Comparison of ENCODE assay signal across 29 mouse cellular contexts in the genomic region with DNA sequence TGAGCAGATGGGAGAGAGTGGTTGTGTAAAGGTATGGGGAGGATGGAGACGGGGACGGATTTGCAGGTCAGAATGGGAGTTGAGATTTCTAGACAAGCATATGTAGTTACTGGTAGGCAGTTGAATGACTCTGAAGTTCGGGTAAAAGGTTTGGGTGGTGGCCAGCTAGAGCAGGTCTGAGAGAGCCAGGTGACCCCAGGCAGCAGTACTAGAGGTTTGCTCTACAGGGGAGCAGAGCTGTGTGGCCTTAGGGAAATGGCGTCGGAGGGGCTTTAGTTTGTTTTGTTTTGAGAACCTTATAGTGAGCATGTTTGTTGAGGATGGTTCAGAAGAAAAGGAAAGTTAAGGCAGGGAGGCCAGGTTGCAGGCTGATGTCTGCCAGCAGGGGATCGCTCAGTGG. TPM values are rescaled to one million over a fixed set of nuclear protein-coding genes. Genes with fewer than 3 reads are reported as not detected.
A peak's percentile ranks its signal among the peaks of the same experiment; 100 is the strongest.
DNase-seq lines count a peak whose midpoint lies in the region; ATAC-seq and TF ChIP-seq lines count a peak whose summit lies in the region.
"Had no signal": no experiment of that assay in that cellular context is flagged by ENCODE, and none has a peak within 500 bp of the region (broad histone marks: within the 10 kb centered on the region; RNA-seq: fewer than 3 reads in every experiment).

No protein-coding gene starts in this region.

- no peak for TF ChIP-seq CTCF in intestine, postnatal 0 days (IDR thresholded peaks at IDR 0.05; ENCODE audit: low read depth)

- H3K27ac ChIP-seq in intestine, embryonic 15.5 days, result no peak overlapping the region
- H3K27ac ChIP-seq in intestine, postnatal 0 days (ENCODE audit: low read depth, low read length), result no peak overlapping the region
- H3K27ac ChIP-seq in kidney, embryonic 16.5 days (ENCODE audit: low read length), result no peak overlapping the region
- H3K27ac ChIP-seq in ES-E14 (ENCODE audit: insufficient read depth, low read depth, low read length, poor library complexity, severe bottlenecking), result no peak overlapping the region
- H3K27ac ChIP-seq in limb, embryonic 10.5 days, result no peak overlapping the region
- H3K27ac ChIP-seq: embryonic facial prominence, embryonic 13.5 days; embryonic facial prominence, embryonic 15.5 days; forebrain, embryonic 10.5 days; forebrain, embryonic 12.5 days had no signal

- no peak overlapping the region for H3K4me3 ChIP-seq in intestine, embryonic 15.5 days (replicated peaks)
- H3K4me3 ChIP-seq in intestine, postnatal 0 days (ENCODE audit: low read depth, low read length), result no peak overlapping the region
- H3K4me3 ChIP-seq in kidney, embryonic 16.5 days (ENCODE audit: low read length), result no peak overlapping the region
- H3K4me3 ChIP-seq in ES-E14 (ENCODE audit: insufficient read depth in 1 of 2, low read depth in 1 of 2, low read length in 2 of 2, poor library complexity in 1 of 2, severe bottlenecking in 1 of 2), result no peak overlapping the region
- H3K4me3 ChIP-seq in limb, embryonic 10.5 days, result no peak overlapping the region
- H3K4me3 ChIP-seq: embryonic facial prominence, embryonic 13.5 days; embryonic facial prominence, embryonic 15.5 days; erythroblast, embryonic 14.5 days; forebrain, embryonic 10.5 days; forebrain, embryonic 12.5 days had no signal

- ATAC-seq in intestine, embryonic 15.5 days, result no peak
- ATAC-seq in intestine, postnatal 0 days, result no peak
- no peak for ATAC-seq in kidney, embryonic 16.5 days (ENCODE audit: low FRiP score, low TSS enrichment)
- ATAC-seq: CD4-positive, CD25-positive, alpha-beta regulatory T cell, adult 4 months; forebrain, embryonic 14.5 days; forebrain, embryonic 16.5 days; Patski had no signal

- peaks cover 21% of the 10 kb centered on the region for H3K4me1 ChIP-seq in intestine, embryonic 15.5 days (replicated peaks)
- H3K4me1 ChIP-seq in intestine, postnatal 0 days (replicated peaks; ENCODE audit: control insufficient read depth, insufficient read depth, low read length), result peaks cover under 1% of the 10 kb centered on the region; the same call in 1 of the 2 replicates
- peaks cover 51% of the 10 kb centered on the region for H3K4me1 ChIP-seq in kidney, embryonic 16.5 days (ENCODE audit: insufficient read depth, low read length)
- peaks cover 20 to 45% of the 10 kb centered on the region in 2 experiments for H3K4me1 ChIP-seq in ES-E14 (ENCODE audit: control insufficient read depth in 2 of 2, insufficient read depth in 2 of 2, low read length in 2 of 2, poor library complexity in 1 of 2)
- H3K4me1 ChIP-seq in limb, embryonic 10.5 days, result peaks cover 25% of the 10 kb centered on the region

- DNase-seq in heart, adult 11 months, result peak; percentile 70
- no peak for DNase-seq in heart, adult 18-20 months
- DNase-seq in kidney, postnatal 25 days, result peak; percentile 45 to 61
- DNase-seq in ES-E14 (ENCODE audit: low read depth, low spot score), result no peak
- no peak for DNase-seq in limb, embryonic 10.5 days (ENCODE audit: low spot score)
- DNase-seq: adrenal gland, adult 2 months; adrenal gland, postnatal 10 days; adrenal gland, postnatal 25 days; B cell, adult 2 months; cerebellum, adult 11 months; cerebellum, adult 18-20 months; cerebellum, adult 8-10 months; cerebellum, adult 9-11 months; cerebellum, postnatal 14 days; cerebellum, postnatal 36 days; embryo, embryonic 11 days had no signal

- no peaks in the 10 kb centered on the region for H3K27me3 ChIP-seq in intestine, embryonic 15.5 days (replicated peaks)
- H3K27me3 ChIP-seq in intestine, postnatal 0 days (replicated peaks; ENCODE audit: control insufficient read depth, insufficient read depth, low read length), result no peaks in the 10 kb centered on the region
- no peaks in the 10 kb centered on the region for H3K27me3 ChIP-seq in kidney, embryonic 16.5 days (ENCODE audit: insufficient read depth, low read length)
- H3K27me3 ChIP-seq in limb, embryonic 10.5 days (ENCODE audit: low read depth, poor library complexity, severe bottlenecking), result 0 out of 2 replicates have a peak, but pooled peaks cover 5% of the 10 kb centered on the region
- H3K27me3 ChIP-seq: CH12.LX; embryonic facial prominence, embryonic 13.5 days; embryonic facial prominence, embryonic 15.5 days; forebrain, embryonic 12.5 days; Patski had no signal

- WGBS in intestine, embryonic 15.5 days, result 76% methylated on average over 6 of the region's 6 CpGs
- 65% methylated on average over 6 of the region's 6 CpGs for WGBS in intestine, postnatal 0 days
- 79% methylated on average over 6 of the region's 6 CpGs for WGBS in kidney, embryonic 16.5 days
- WGBS in limb, embryonic 10.5 days, result 80% methylated on average over 6 of the region's 6 CpGs

- in situ Hi-C loops in ES-E14 (cut with MboI; ENCODE audit: low sequenced_read_pairs in 2 of 2, unreplicated experiment in 2 of 2), result no loop called here

- H3K36me3 ChIP-seq in intestine, embryonic 15.5 days, result no peaks in the 10 kb centered on the region
- H3K36me3 ChIP-seq in intestine, postnatal 0 days (ENCODE audit: control insufficient read depth, insufficient read depth), result no peaks in the 10 kb centered on the region
- H3K36me3 ChIP-seq in kidney, embryonic 16.5 days (ENCODE audit: insufficient read depth, low read length), result peaks cover 3% of the 10 kb centered on the region; the same call in 1 of the 2 replicates
- no peaks in the 10 kb centered on the region; the same call in 1 of the 2 replicates for H3K36me3 ChIP-seq in ES-E14 (ENCODE audit: control insufficient read depth, insufficient read depth, low read length, poor library complexity, severe bottlenecking)
- H3K36me3 ChIP-seq in limb, embryonic 10.5 days, result 0 out of 2 replicates have a peak, but pooled peaks cover 4% of the 10 kb centered on the region
- H3K36me3 ChIP-seq: embryonic facial prominence, embryonic 13.5 days; embryonic facial prominence, embryonic 15.5 days had no signal

- no peaks in the 10 kb centered on the region for H3K9me3 ChIP-seq in intestine, embryonic 15.5 days
- H3K9me3 ChIP-seq in intestine, postnatal 0 days (ENCODE audit: control insufficient read depth), result no peaks in the 10 kb centered on the region
- no peaks in the 10 kb centered on the region for H3K9me3 ChIP-seq in kidney, embryonic 16.5 days (ENCODE audit: low read length)
- no peaks in the 10 kb centered on the region for H3K9me3 ChIP-seq in ES-E14 (ENCODE audit: control insufficient read depth, insufficient read depth, low read depth, low read length)
- H3K9me3 ChIP-seq in limb, embryonic 10.5 days (replicated peaks), result no peaks in the 10 kb centered on the region
- H3K9me3 ChIP-seq: embryonic facial prominence, embryonic 13.5 days; embryonic facial prominence, embryonic 15.5 days; forebrain, embryonic 10.5 days; forebrain, embryonic 12.5 days had no signal

- H3K9ac ChIP-seq in intestine, embryonic 15.5 days, result no peak overlapping the region
- H3K9ac ChIP-seq in intestine, postnatal 0 days (ENCODE audit: low read depth, low read length), result no peak overlapping the region
- H3K9ac ChIP-seq in kidney, embryonic 16.5 days (replicated peaks; ENCODE audit: low read length), result no peak overlapping the region
- peak overlapping the region; percentile 4; the same call in 1 of the 2 replicates for H3K9ac ChIP-seq in ES-E14 (ENCODE audit: insufficient read depth, low read depth, low read length, poor library complexity, severe bottlenecking)
- H3K9ac ChIP-seq: embryonic facial prominence, embryonic 13.5 days; embryonic facial prominence, embryonic 15.5 days; forebrain, embryonic 12.5 days had no signal

- 0 out of 2 replicates have a peak overlapping the region, but pooled peaks have one; percentile 5 for H3K4me2 ChIP-seq in intestine, embryonic 15.5 days (replicated peaks)
- H3K4me2 ChIP-seq in intestine, postnatal 0 days (replicated peaks; ENCODE audit: low read depth), result no peak overlapping the region
- no peak overlapping the region for H3K4me2 ChIP-seq in kidney, embryonic 16.5 days (replicated peaks; ENCODE audit: low read depth, low read length)
- H3K4me2 ChIP-seq: embryonic facial prominence, embryonic 13.5 days; embryonic facial prominence, embryonic 15.5 days; forebrain, embryonic 12.5 days had no signal

TF ChIP-seq in ES-E14, 5 proteins besides CTCF, POLR2A, EP300 and RAD21:
- TF ChIP-seq ZNF384 (IDR thresholded peaks at IDR 0.05; ENCODE audit: low read depth, low read length) (no peak), ZC3H11A (IDR thresholded peaks at IDR 0.05; ENCODE audit: borderline replicate concordance, low read depth, low read length) (no peak), HCFC1 (IDR thresholded peaks at IDR 0.05; ENCODE audit: borderline replicate concordance, insufficient read depth, low read length) (no peak), CHD2 (IDR thresholded peaks at IDR 0.05; ENCODE audit: low read depth, low read length) (no peak), MAFK (IDR thresholded peaks at IDR 0.05; ENCODE audit: insufficient read depth, low read depth, low read length) (no peak)

RNA-seq across cellular contexts. Expression of gene Itga6, which starts 51.4 kb away (rescaled TPM):
- total RNA-seq in heart, adult 18-20 months (2021), result 10 to 100 TPM; 51.5 to 62.3 TPM
- polyA plus RNA-seq in intestine, embryonic 15.5 days (2015; fragmentation: Nextera tagmentation; extraction: Ambion mirVana), result 47.6 and 48.1 TPM in 2 replicates
- polyA plus RNA-seq in intestine, postnatal 0 days (2015; fragmentation: Nextera tagmentation; extraction: Ambion mirVana), result 32.1 and 36.9 TPM in 2 replicates
- polyA plus RNA-seq in kidney, embryonic 16.5 days (2015; fragmentation: Nextera tagmentation; extraction: Ambion mirVana), result 56.8 and 75.1 TPM in 2 replicates
- total RNA-seq in ES-E14 (2012; rRNA removed), result 169 and 217 TPM in 2 replicates
- polyA plus RNA-seq in limb, embryonic 10.5 days (2016; fragmentation: Nextera tagmentation; extraction: Ambion mirVana), result 19.1 and 22.3 TPM in 2 replicates

Comparison
In these comparisons a context has a peak if more than half of its experiments do, and no peak if none do; other contexts are left out.
1. DNase-seq: peak in heart, adult 11 months (single experiment) and kidney, postnatal 25 days (2 of 2); none in heart, adult 18-20 months (0 of 2), ES-E14 (single experiment) and limb, embryonic 10.5 days (single experiment).